Mouse (Mus musculus) adrenal gland, adult 10 weeks (tissue): ENCODE measurements around the gene Lhx1. TPM values are rescaled to one million over a fixed set of nuclear protein-coding genes. Genes with fewer than 3 reads are reported as not detected.

Experiments used
- polyA plus RNA-seq: library from polyadenylated mRNA; stranded (reverse); fragments of 350-450 nt; fragmentation: Illumina TruSeq; extraction: RNeasy Lipid Tissue Mini Kit (QIAGEN cat#74804); gene quantifications from one replicate; pipeline ENCODE4 v1.2.3, GENCODE M21; 2014; ENCODE audit warnings: low read depth, low replicate concordance

Gene Lhx1
- not detected for polyA plus RNA-seq

DNA sequence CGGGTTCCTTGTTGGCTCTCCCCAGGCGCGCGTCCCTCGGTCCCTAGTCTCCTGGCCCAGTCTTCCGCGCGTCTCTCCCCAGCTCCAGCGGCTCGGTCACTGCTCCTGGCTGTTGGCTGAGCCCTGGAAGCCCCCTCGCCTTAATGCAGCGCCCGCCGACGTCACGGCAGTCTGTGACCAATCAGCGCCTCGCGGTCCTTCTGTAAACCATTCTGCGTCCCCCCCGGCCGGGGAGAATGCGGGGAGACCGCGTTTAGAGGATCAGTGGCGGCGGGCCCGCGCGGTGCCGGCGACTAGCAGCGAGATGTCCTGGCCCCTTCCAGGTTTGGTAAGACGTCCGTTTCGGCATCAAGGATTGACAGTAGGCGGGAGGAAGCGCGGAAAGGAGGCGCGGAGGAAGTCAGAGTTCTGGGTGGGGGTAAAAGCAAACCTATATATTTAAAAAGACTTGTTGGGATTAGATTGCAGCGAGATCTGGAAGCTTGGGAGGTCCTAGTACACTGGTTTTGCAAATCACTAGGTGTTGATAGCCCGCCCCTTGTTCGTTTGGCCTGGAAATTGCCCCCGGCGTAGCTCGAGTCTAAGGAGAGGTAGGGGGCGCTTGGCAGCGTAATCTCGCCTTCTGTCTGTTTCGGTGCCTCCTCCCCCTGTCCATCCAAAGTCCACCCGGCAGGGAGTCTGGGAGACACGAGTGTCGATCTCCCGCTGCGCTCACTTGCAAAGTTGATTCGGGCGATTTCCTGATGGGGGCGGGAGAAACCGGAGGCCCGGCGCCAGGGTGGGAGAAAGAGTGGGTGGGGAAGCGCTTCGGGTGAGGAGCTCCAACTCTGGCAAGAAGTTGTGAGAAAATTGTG is at the start of gene Lhx1:
Gene Lhx1 (minus strand): TSS at position 115 of the 854 bp plus-strand sequence.

DNA sequence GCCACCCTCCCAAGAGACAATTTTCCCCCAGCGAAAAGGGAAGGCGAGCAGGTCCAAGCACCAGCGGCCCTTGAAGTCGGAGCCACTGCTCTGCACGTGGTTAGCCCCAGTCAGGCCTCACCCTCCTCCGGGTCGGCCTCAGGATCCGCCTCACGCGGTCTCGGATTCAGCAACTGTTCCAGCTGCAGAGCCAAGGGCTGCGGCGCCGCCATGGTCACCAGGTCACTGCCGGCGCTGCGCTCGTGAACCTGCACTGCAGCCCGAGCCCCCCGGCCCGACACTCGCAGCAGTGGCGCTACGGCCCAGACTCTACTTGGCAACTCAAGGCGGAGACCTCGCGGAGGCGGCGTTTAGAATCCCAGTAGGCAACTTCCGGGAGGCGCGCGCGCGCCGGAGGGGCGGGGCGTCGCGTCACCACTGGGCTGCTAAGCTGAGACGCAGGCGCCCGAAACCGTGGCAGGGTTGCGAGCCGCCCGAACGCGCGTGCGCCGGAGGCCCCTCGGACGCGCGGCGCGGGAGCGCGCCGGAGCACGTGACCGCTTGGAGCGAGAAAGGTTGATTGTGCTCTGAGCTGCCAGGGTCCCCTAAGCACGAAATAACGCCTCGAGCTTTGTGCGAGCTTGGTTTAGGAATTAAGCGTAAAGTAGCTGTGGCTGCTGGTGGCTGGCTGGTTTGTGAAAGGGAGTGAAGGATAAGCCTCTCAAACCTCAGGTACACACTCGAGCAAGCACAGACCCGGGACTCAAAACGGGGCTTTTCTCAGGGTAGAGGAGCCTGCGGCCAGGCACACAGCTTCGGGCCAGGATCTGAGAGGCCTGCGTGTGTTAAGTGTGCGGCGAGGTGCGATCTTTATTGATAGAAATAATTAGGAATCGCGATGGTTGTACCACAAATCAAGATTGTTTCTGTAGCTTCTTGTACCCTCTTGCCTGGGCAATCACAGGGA is 11.9 kb downstream of the Lhx1 start, which contains the start of gene Aatf:
Gene Aatf (minus strand): TSS at position 352 of the 946 bp plus-strand sequence.

Other genes starting within 250 kb of the Lhx1 start
- gene Aatf, start 12.0 kb downstream of the Lhx1 start, polyA plus RNA-seq = 22.1 TPM